Mouse (Mus musculus): ENCODE measurements around the gene Wbp1.

The Wbp1 gene

DNA sequence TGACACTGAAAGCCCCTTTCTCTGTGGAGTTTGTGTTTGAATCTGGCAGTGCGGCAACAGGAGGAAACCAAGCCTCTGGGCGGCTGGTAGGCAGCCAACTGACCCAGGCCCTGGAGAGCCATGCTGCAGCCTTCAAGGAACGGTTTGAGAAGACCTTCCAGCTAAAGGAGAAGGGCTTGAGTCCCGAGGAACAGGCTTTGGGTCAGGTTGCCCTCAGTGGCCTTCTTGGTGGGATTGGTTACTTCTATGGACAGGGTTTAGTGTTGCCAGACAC lies 4.3 kb downstream of the Wbp1 start:
- in situ Hi-C loops (cut with MboI, MseI) = loop anchor here in 1 of 2 experiments (5.0 to 10.0 kb wide), 2 partner anchors 45 to 878 kb away; partner anchors contain the start of gene Tlx2

DNA sequence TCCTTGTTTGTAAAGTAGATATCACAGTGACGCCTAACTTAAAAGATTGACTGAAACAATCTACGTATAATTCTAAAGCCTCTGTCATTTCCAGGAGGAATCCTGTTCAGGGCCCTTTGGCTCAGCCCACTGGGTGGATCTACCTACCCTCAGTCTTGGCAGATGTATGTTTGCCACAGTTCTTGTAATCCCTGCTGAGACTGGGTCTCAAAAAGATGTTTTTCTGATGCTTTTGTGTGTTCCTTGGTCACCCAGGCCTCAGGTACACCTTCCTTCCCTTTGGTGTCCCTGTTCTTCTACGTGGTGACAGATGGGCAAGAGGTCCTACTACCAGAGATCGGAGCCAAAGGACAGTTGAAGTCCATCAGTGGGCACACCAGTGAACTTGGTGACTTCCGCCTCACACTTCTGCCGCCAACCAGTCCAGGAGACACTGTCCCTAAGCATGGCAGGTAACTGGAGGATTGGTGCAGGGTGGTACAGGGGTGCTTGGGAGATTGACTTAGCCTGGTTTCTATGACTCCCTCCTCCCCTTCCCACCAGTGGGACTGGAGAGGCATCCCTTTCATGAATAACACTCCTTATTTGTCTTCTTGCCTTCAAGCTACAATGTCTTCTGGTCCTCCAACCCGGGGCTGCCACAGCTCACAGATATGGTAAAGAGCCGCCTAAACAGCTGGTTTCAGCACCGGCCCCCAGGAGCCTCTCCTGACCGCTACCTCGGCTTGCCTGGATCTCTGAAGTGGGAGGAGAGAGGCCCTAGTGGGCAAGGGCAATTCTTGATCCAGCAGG lies 4.8 kb downstream of the Wbp1 start:
- in situ Hi-C loops (cut with MboI, MseI) = loop anchor here in 1 of 2 experiments (5.0 to 10.0 kb wide), 2 partner anchors 44 to 878 kb away; partner anchors contain the start of gene Tlx2

DNA sequence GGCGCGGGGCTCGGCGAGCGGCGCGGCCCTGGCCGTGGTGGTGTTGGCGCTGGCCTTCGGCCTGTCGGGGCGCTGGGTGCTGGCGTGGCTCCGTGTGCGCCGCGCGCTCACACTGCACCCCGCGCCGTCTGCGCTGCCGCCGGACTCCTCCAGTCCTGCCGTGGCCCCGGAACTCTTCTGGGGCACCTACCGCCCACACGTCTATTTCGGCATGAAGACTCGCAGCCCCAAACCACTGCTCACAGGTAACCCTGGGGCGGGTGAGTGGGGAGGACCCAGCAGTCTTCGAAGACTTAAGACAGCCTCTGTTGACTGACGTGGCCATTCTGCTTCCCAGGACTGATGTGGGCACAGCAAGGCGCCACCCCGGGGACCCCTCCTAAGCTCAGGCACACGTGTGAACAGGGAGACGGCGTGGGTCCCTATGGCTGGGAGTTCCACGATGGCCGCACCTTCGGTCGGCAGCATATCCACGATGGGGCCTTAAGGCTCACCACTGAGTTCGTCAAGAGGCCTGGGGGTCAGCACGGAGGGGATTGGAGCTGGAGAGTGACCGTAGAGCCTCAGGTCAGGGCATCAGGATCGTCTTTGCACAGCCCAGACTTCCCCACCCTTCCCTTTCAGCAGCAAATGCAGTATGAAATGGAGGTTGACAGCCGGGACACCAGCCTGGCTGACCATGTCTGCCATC lies 5.5 kb downstream of the Wbp1 start:
- in situ Hi-C loops (cut with MboI, MseI) = loop anchor here in 1 of 2 experiments (5.0 to 10.0 kb wide), 2 partner anchors 44 to 879 kb away; partner anchors contain the start of gene Tlx2

DNA sequence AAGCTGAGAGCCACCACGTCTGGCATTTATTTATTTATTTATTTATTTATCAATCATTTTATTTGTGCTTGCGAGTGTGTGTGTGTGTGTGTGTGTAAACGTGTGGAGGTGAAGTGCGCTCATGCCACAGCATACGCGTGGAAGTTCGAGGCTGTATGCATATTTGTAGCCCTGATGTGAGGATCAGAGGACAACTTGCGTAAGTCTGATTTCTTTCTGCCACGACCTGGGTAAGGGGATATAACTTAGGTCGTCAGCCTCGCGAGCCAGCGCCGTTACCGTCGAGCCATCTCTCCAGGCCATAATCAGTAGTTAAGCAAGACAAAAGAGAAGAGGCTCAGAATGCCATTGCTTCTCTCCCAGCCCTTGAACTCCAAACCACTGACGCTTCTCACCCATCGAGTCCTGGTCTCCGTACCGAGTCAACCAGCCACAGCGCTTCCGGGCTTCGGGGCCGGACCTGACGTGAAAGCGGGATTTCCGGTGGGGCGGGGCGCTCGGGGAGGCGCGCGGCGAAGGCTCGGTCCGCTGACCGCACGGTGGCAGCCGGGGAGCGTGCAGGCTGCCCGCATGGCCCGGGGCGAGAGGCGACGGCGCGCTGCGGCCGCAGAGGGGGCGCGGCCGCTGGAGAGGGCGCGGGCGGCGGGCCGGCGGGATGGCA lies 6.2 kb downstream of the Wbp1 start, which contains the start of gene Mogs:
Mogs (plus strand) TSS at position 486 of the 661 bp plus-strand sequence.
- in situ Hi-C loops (cut with MboI, MseI) = loop anchor here in 1 of 2 experiments (5.0 to 10.0 kb wide), 2 partner anchors 43 to 880 kb away; partner anchors contain the start of gene Tlx2

DNA sequence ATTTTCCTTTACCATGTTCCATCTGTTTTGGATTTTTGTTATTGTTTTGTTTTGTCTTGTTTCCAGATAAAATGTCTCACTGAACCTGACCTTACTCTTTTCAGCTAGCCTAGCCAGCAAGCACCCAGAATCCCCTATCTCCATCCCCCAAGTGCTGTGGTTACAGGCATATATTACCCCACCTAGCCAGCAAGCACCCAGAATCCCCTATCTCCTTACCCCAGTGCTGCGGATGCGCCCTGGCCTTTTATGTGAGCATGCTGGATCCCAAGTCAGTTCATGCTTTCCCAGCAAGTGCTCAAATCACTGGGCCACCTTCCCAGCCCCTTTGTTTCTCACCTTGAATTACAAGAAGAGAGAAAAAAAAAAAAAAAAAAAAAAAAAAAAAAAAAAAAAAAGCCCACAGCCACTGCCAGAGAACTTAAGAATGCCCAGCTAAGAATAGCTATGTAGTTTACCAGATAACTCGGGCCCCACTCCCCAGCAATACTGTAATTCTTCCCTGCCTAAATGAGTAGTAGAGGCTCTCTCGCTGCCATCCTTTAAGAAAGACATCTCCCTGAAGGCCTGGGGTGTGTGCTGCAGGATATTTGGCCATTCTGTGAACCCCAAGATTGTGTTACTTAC lies 9.7 kb downstream of the Wbp1 start:
- in situ Hi-C loops (cut with MboI, MseI) = loop anchor here in 1 of 2 experiments (10.0 kb wide), 1 partner anchor 883 kb away; no protein-coding TSS in a partner anchor

DNA sequence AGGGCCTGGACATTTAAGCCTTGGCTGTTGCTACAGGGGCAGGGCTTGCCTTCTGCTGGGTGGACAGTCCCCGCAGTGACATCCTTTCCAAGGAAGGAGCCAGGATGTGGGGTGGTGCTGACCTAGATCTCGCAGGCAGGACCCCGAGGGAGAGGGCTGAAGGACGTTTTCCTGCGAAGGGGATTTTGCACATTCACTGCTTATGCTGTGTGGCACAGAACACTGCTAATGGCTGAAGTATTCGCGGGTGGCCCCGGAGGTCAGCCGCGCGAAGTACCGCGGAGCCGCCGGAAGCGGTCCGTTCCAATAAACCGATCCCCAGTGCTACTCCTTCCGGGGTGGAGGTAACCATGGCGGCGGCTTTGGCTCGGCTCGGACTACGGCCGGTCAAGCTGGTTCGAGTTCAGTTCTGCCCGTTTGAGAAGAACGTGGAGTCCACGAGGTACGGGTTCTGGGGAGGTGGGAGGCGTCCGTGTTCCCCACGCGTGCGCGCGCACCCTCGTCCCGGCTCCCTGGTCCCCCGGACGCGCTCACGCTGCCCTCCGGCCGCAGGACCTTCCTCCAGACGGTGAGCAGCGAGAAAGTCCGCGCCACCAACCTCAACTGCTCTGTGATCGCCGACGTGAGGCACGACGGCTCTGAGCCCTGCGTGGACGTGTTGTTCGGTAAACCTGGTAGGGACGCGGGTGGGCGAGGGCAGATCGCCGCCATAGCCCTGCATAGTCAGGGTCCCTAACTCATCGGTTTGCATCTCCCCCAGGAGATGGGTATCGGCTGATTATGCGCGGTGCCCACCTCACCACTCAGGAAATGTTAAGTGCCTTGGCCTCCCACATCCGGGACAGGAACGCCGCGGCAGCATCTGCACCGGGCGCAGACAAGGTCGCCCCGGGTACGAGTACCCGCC lies 12.3 kb downstream of the Wbp1 start, which contains the start of gene Mrpl53:
Mrpl53 (plus strand) TSS at position 279 of the 907 bp plus-strand sequence.
- in situ Hi-C loops (cut with MboI, MseI) = no loop called here

DNA sequence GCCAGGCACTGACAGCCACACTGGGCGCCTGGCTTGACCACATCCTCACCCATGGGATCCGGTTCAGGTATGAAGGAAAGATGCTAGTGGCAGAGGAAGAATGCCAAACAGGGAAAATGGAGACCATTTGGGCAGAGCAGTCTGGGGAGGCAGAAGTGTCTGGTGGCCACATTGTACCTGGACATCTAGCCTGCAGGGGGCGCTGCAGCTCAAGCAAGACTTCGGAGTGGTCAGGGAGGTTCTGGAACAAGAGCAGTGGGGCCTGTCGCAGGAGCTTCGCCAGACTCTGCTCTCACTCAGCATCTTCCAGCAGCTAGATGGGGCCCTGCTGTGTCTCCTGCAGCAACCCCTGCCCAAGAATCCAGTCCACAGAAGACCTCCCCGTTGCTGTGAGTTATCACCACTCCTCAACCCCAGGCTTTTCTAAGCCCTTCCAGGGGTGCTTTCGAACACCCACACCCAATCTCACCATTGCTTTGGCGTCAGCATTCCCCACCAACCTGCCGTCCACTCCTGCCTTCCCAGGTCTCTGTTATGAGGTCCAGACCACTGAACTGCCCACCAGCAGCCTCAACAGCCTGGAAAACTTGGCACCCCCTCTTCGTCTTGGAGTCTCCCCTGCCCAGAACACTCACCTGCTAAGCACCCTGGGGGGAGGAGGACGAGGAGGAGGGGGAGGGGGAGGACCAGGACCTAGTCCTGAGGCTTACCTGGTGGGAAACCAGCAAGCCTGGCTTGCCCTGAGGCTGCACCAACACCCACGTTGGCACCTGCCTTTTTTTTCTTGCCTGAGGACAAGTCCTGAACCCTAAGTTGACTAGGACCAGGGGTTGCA lies 13.6 kb downstream of the Wbp1 start:
- in situ Hi-C loops (cut with MboI, MseI) = no loop called here

DNA sequence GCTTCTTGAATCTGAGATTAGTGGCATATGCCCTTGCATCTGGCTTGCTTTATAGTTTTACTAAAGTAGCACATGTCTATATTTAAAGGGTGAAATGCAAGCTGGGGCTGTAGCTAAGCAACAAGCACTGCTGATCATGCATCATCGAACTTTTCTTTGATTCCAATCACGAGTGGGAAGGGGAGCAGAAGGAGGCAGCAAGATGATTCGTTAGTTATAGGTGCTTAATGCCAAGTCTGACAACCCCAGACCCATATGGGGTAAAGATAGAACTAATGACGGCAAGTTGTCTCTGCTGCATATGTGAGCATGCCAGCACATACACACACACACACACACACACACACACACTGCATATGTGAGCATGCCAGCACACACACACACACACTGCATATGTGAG lies 17.2 kb downstream of the Wbp1 start:
- in situ Hi-C loops (cut with MboI, MseI) = loop anchor here (5.0 kb wide), 3 partner anchors 107 to 173 kb away; no protein-coding TSS in a partner anchor

DNA sequence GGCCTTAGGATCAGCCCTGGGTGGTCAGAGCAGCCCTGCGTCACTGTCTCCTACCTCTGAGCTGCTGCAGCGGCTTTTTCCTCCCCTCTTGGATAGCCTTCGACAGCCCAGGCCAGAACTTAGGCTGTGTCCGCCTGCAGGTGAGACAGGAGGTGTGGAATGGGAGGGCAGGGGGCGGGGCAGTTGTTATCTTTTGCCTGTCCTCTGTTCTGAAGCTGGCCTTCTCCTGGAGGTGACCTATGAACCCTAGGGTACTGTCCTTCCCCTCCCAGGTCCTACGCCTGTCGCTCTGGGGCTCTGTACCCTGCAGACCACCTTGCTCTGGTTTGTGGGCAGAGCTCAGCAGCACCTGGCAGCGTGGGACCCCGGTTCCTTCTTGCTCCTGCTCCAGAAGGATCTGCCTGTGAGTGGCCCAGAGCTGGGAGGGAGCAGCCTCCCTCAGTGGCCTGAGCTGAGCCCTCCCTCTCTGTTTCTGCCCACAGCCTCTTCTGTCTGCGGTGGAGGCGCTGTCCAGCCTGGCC lies 18.2 kb downstream of the Wbp1 start:
- in situ Hi-C loops (cut with MboI, MseI) = loop anchor here (5.0 kb wide), 3 partner anchors 106 to 174 kb away; no protein-coding TSS in a partner anchor

DNA sequence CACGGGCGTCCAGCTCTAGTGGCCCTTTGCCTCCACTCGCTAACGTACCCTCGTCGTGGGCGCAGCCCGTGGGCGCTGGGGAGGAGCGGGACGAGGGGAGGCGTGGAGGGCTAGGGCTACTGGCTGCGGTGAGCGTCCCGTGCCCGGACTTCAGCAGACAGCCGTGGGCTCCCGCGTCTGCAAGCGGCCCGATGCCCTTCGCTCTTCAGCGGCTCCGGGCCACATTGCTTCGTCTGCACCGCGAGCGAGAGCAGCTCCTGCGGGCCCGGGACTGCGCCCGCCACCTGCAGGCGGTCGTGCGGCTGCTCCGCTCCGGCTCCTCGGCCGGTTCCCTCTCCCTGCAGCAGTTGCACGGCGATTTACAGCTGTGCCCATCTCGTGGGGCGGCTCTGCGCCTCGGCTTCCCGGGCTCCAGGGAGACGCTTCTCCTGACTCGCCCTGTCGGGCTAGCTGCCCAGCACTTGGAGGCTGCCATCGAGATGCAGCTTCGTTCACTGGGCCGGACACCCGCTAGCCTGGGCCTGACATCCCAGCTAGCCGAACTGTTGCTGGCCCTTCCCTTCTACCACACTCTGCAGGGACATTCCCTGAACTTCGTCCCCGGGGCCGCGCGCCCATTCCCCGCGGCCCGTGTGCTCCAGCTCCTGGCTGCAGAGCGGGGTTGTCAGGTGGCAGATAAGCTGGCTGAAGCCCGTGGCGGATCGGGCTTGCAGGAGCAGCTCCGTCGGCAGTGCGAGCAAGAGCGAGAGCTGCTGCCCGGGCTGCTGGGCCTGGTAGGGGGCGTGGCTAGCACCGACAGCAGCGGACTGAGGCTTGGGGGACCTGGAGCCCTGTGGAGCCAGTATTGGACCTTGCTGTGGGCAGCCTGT lies 19.4 kb downstream of the Wbp1 start:
- in situ Hi-C loops (cut with MboI, MseI) = loop anchor here (5.0 kb wide), 3 partner anchors 105 to 175 kb away; no protein-coding TSS in a partner anchor

DNA sequence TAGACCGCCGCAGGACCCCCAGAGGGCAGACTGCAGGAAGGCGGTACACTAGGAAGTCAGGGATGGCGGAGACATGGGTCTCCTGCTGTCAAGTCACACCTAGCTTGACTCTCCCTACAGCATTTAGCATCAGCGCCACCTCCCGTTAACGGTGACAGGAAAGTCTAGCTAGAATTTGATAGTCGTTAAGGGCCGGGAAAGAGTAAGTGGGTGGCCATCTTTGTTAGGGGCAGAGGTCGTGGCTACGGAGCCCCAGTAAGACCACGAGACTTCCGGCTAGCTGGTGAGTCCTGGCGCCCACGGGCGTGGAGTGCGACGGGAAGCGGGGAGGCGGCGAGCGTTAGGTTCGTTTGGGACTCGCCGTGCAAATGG lies 20.1 kb downstream of the Wbp1 start, which contains the start of the genes Ccdc142 and Gm42688:
Ccdc142 (plus strand) TSS at position 286 of the 372 bp plus-strand sequence.
Gm42688 (plus strand) TSS at position 302 of the 372 bp plus-strand sequence.
- in situ Hi-C loops (cut with MboI, MseI) = loop anchor here (5.0 kb wide), 3 partner anchors 104 to 176 kb away; no protein-coding TSS in a partner anchor

DNA sequence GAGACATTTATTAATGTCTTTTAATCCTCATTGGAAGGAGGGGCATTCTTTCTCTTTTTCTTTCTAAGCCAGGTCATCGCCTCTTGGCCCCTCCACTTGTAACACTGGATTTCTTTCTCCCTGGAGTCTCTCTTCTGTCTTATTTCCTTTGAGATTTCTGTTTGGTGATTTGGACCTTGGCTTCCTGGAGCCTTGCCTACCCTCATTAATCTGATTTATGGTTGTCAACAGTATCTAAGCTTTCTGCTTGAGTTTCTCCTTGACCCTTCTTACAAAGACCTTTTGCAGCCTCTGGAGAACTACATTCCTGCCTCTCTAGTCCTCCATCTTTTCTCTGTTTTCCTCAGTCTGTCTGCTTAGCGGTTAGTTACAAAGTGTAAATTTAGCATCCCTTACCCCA lies 22.9 kb downstream of the Wbp1 start:
- in situ Hi-C loops (cut with MboI, MseI) = no loop called here

DNA sequence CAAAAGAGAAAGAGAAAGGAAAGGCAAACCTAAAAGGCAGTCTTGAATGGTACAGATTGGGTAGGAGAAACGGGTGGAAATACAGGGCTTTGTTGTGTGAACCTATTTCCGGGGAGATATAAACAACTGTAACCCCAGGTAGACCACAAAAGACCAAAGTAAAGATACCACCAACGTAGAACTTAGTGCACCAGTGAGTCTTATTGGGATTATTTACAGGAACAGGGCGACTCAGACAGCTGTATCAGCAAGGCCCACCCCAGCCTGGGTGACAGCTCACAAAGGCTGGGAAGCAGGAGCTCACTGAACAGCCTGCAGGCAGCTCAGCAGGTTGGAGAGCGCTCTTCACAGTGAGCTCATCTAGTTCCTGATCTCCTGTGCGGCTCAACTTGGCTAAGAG lies 25.4 kb downstream of the Wbp1 start:
- in situ Hi-C loops (cut with MboI, MseI) = no loop called here

DNA sequence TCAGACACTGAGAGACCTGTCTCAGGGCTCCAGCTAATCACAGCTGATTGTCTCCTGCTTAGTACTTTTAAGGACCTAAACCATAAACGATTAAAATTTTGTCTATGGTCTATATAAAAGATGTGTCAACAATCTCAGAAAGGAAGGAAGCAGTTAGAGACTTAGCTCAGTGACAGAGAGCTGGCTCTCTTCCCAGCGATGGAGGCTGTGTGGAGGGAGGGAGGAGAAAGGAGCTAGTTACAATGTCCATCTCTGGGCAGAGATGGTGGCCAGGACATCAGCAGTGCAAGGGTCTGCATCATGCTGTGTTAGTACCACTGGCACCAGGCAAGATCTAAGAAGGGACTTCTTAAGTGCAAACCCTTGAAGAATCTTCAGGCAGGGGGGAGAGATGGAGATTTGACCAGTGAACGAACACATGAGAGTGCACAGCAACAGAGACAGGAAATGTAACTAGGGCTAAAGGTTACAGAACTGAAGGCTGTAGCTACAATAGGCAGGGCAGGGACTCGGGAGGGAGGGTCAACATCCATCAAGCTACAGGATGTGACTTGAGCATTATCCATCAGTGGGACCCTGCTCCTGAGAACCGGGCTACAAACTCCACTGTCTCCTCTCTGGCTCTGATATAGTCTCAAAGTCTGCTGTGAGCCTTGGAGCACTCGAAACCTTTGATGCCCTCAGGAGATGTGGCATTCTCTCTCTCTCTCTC lies 28.8 kb downstream of the Wbp1 start:
- in situ Hi-C loops (cut with MboI, MseI) = no loop called here

DNA sequence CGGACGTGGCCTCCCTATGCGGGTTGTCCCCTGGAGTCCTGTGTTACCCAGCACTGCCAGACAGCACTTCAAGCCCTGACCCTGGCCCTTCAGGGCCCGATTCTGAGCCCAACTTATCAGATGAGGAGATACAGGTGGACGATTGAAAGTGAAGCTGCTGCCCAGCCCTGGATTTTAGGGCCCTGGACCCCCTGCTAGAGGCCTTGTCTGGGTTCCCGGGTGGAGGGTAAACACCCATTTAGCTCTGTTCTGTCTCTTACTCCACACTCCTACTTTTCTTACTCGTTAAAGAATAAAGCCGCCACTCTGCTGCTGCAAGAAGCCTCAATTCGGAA lies 33.5 kb downstream of the Wbp1 start:
- in situ Hi-C loops (cut with MboI, MseI) = no loop called here

DNA sequence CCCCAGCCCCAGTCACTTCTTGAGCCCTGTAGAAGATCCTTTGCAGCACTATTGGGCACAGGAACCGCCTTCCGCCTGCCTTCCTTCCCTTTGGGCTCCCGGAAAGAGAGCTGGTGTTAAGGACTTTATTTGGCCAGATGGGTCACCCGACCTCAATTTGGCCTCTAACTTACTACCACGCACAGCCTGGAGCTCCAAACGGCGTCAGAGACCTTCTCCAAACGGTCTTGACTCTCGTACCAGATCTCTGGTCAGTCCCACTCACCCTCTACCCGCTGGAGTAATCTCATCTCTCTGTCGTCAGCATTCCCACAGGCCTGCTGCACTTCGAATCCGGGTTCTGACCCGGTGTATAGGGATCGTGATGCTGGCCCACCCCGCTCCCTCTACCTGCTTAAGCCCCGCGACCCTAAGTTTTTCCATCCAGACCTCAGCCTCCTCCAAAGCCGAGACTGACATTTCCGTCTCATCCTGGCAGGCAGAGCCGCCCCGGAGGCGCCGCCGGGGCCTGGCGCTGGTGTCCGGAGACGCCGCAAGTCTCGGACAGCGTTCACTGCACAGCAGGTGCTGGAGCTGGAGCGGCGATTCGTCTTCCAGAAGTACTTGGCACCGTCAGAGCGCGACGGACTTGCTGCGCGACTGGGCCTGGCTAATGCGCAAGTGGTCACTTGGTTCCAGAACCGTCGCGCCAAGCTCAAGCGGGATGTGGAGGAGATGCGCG lies 34.0 kb downstream of the Wbp1 start:
- in situ Hi-C loops (cut with MboI, MseI) = no loop called here

All from T-helper 17 cell (primary cell).